Mouse (Mus musculus) forebrain, embryonic 15.5 days (tissue): ENCODE data around the gene Srpk3. TPM values are rescaled to one million over a fixed set of nuclear protein-coding genes. Genes with fewer than 3 reads are reported as not detected.

Source experiments
- ATAC-seq: fragments of 200-750 bp; cut with Nextera tagmentation; replicated peaks from 2 replicates; pipeline ENCODE4 v1.8.0; 2017; ENCODE audit warnings: mild to moderate bottlenecking, moderate TSS enrichment, moderate library complexity
- H3K27ac ChIP-seq: fragments of 300-500 bp; sonication (generic); replicated peaks from 2 replicates; pipeline ENCODE4 v1.5.1; 2015; ENCODE audit warnings: mild to moderate bottlenecking, inconsistent platforms
- H3K27me3 ChIP-seq: fragments of 300-500 bp; sonication (generic); 2 replicates; pipeline ENCODE4 v1.6.1; 2015; ENCODE audit warnings: inconsistent platforms
- H3K36me3 ChIP-seq: fragments of 300-500 bp; sonication (generic); 2 replicates; pipeline ENCODE4 v1.6.1; 2015; ENCODE audit warnings: mild to moderate bottlenecking, inconsistent platforms
- H3K4me1 ChIP-seq: fragments of 300-500 bp; sonication (generic); 2 replicates; pipeline ENCODE4 v1.6.1; 2015; ENCODE audit warnings: inconsistent platforms
- H3K4me2 ChIP-seq: fragments of 300-500 bp; sonication (generic); replicated peaks from 2 replicates; pipeline ENCODE4 v1.6.1; 2015; ENCODE audit warnings: mild to moderate bottlenecking, inconsistent platforms
- H3K4me3 ChIP-seq: fragments of 300-500 bp; sonication (generic); 2 replicates; pipeline ENCODE4 v1.5.1; 2015; ENCODE audit warnings: mild to moderate bottlenecking, inconsistent platforms
- H3K9ac ChIP-seq: fragments of 300-500 bp; sonication (generic); replicated peaks from 2 replicates; pipeline ENCODE4 v1.6.1; 2015; ENCODE audit warnings: mild to moderate bottlenecking, inconsistent platforms
- H3K9me3 ChIP-seq: fragments of 300-500 bp; sonication (generic); 2 replicates; pipeline ENCODE4 v1.6.1; 2016; ENCODE audit warnings: inconsistent platforms
- WGBS: fragments of 180-500 bp; shearing (Covaris S2); methylation state at CpG from one replicate; pipeline ENCODE4 v1.1.7; 2015; ENCODE audit warnings: mixed read lengths; 5-methylcytosine and 5-hydroxymethylcytosine counted together
- polyA plus RNA-seq: library from polyadenylated mRNA; unstranded; fragments of >200 nt; fragmentation: Nextera tagmentation; extraction: Ambion mirVana; gene quantifications from 2 replicates; pipeline ENCODE4 v1.2.1, GENCODE M21; 2015

The Srpk3 gene
- polyA plus RNA-seq, 1 experiment from 2014 or later: 1.8 TPM

- no peak; the same call in 1 of the 2 replicates for ATAC-seq
- no peak overlapping the region for H3K9ac ChIP-seq
- WGBS: 74% methylated on average over 10 of the region's 10 CpGs
Observed at GRCm38 (mm10) chrX:73774802-73775483, 738 bp downstream of the Srpk3 start.

GRCm38 (mm10) chrX:73782227-73782626, 8.0 kb downstream of the Srpk3 start:
- Histone ChIP-seq H3K4me3 (no peak overlapping the region), H3K27ac (no peak overlapping the region), H3K4me1 (peaks cover 16% of the 10 kb centered on the region), H3K9ac (no peak overlapping the region), H3K36me3 (peaks cover 26% of the 10 kb centered on the region), H3K9me3 (no peaks in the 10 kb centered on the region), H3K27me3 (no peaks in the 10 kb centered on the region), H3K4me2 (no peak overlapping the region)
- no peak for ATAC-seq
- 92% methylated on average over 3 of the region's 3 CpGs for WGBS

More at GRCm38 (mm10) chrX:73774802-73775483, 738 bp downstream of the Srpk3 start:
- Histone ChIP-seq H3K27me3 (no peaks in the 10 kb centered on the region), H3K4me2 (no peak overlapping the region), H3K27ac (no peak overlapping the region), H3K36me3 (peaks cover 17% of the 10 kb centered on the region), H3K9me3 (no peaks in the 10 kb centered on the region), H3K4me1 (no peaks in the 10 kb centered on the region), H3K4me3 (no peak overlapping the region)

GRCm38 (mm10) chrX:73785666-73786065, 11.5 kb downstream of the Srpk3 start:
- Histone ChIP-seq H3K4me2 (peak overlapping the region; percentile 50), H3K36me3 (peaks cover 7% of the 10 kb centered on the region; the same call in 1 of the 2 replicates), H3K9ac (peak overlapping the region; percentile 63), H3K4me1 (peaks cover 31% of the 10 kb centered on the region), H3K4me3 (peak overlapping the region; percentile 65), H3K27ac (peak overlapping the region; percentile 91), H3K27me3 (no peaks in the 10 kb centered on the region), H3K9me3 (no peaks in the 10 kb centered on the region)
- ATAC-seq: no peak

- Histone ChIP-seq H3K9me3 (no peaks in the 10 kb centered on the region), H3K4me2 (peak within 1 kb of the TSS; percentile 50), H3K27ac (peak within 1 kb of the TSS; percentile 91), H3K4me3 (peak within 1 kb of the TSS; percentile 65), H3K27me3 (no peaks in the 10 kb centered on the region), H3K9ac (peak within 1 kb of the TSS; percentile 67), H3K36me3 (peaks cover 7% of the 10 kb centered on the region; the same call in 1 of the 2 replicates), H3K4me1 (peaks cover 31% of the 10 kb centered on the region)
- ATAC-seq: peak; percentile 97
- 21% methylated on average over 52 of the region's 52 CpGs for WGBS
Observed at GRCm38 (mm10) chrX:73786364-73787224, 12.4 kb downstream of the Srpk3 start, which contains the start of the genes Idh3g and Ssr4. Idh3g (minus strand) TSS chrX:73786897. Ssr4 (plus strand) TSS chrX:73787028.

GRCm38 (mm10) chrX:73787225-73787558, 13.0 kb downstream of the Srpk3 start:
- H3K4me2 ChIP-seq: peak overlapping the region; percentile 50
- no peaks in the 10 kb centered on the region for H3K27me3 ChIP-seq
- H3K4me3 ChIP-seq: peak overlapping the region; percentile 65
- peak overlapping the region; percentile 67 for H3K9ac ChIP-seq
- peak overlapping the region; percentile 91 for H3K27ac ChIP-seq
- peaks cover 7% of the 10 kb centered on the region; the same call in 1 of the 2 replicates for H3K36me3 ChIP-seq
- ATAC-seq: no peak; the same call in 1 of the 2 replicates
- WGBS: 33% methylated on average over 22 of the region's 22 CpGs
- H3K4me1 ChIP-seq: peaks cover 31% of the 10 kb centered on the region
- no peaks in the 10 kb centered on the region for H3K9me3 ChIP-seq

- Histone ChIP-seq H3K4me2 (0 out of 2 replicates have a peak overlapping the region, but pooled peaks have one; percentile 50), H3K36me3 (peaks cover 7% of the 10 kb centered on the region; the same call in 1 of the 2 replicates), H3K9ac (no peak overlapping the region), H3K27ac (no peak overlapping the region), H3K9me3 (no peaks in the 10 kb centered on the region), H3K4me1 (peaks cover 31% of the 10 kb centered on the region), H3K27me3 (no peaks in the 10 kb centered on the region), H3K4me3 (no peak overlapping the region)
- no peak for ATAC-seq
- WGBS: 81% methylated on average over 1 of the region's 1 CpGs
Observed at GRCm38 (mm10) chrX:73788501-73788900, 14.3 kb downstream of the Srpk3 start.

- no peaks in the 10 kb centered on the region for H3K9me3 ChIP-seq
- ATAC-seq: no peak
- H3K27me3 ChIP-seq: no peaks in the 10 kb centered on the region
- H3K27ac ChIP-seq: no peak overlapping the region
- H3K4me2 ChIP-seq: no peak overlapping the region
- H3K4me1 ChIP-seq: peaks cover 10% of the 10 kb centered on the region
- peaks cover 12% of the 10 kb centered on the region; the same call in 1 of the 2 replicates for H3K36me3 ChIP-seq
- no peak overlapping the region for H3K4me3 ChIP-seq
- no peak overlapping the region for H3K9ac ChIP-seq
Observed at GRCm38 (mm10) chrX:73793039-73793438, 18.8 kb downstream of the Srpk3 start.

GRCm38 (mm10) chrX:73793505-73793904, 19.3 kb downstream of the Srpk3 start:
- no peak overlapping the region for H3K4me2 ChIP-seq
- no peak overlapping the region for H3K4me3 ChIP-seq
- no peak overlapping the region for H3K27ac ChIP-seq
- peaks cover 6% of the 10 kb centered on the region for H3K4me1 ChIP-seq
- no CpG with 5 or more reads among the region's 1 CpGs for WGBS
- H3K9me3 ChIP-seq: no peaks in the 10 kb centered on the region
- no peak overlapping the region for H3K9ac ChIP-seq
- H3K36me3 ChIP-seq: peaks cover 12% of the 10 kb centered on the region; the same call in 1 of the 2 replicates
- 0 out of 2 replicates have a peak, but pooled peaks have one; percentile 21 for ATAC-seq
- H3K27me3 ChIP-seq: no peaks in the 10 kb centered on the region

GRCm38 (mm10) chrX:73797511-73797910, 23.3 kb downstream of the Srpk3 start:
- ATAC-seq: no peak
- Histone ChIP-seq H3K36me3 (peaks cover 5% of the 10 kb centered on the region; the same call in 1 of the 2 replicates), H3K27ac (no peak overlapping the region), H3K9me3 (no peaks in the 10 kb centered on the region), H3K27me3 (no peaks in the 10 kb centered on the region), H3K9ac (no peak overlapping the region), H3K4me2 (no peak overlapping the region), H3K4me1 (no peaks in the 10 kb centered on the region), H3K4me3 (no peak overlapping the region)
- WGBS: 96% methylated on average over 2 of the region's 2 CpGs

GRCm38 (mm10) chrX:73798502-73798901, 24.3 kb downstream of the Srpk3 start:
- WGBS: 31% methylated on average over 9 of the region's 9 CpGs
- H3K27ac ChIP-seq: no peak overlapping the region
- H3K9ac ChIP-seq: no peak overlapping the region
- peaks cover 5% of the 10 kb centered on the region; the same call in 1 of the 2 replicates for H3K36me3 ChIP-seq
- H3K4me3 ChIP-seq: no peak overlapping the region
- H3K4me2 ChIP-seq: no peak overlapping the region
- H3K9me3 ChIP-seq: no peaks in the 10 kb centered on the region
- no peaks in the 10 kb centered on the region for H3K27me3 ChIP-seq
- peak; percentile 67 for ATAC-seq
- H3K4me1 ChIP-seq: no peaks in the 10 kb centered on the region

- no peak overlapping the region for H3K9ac ChIP-seq
- H3K4me1 ChIP-seq: no peaks in the 10 kb centered on the region
- no peaks in the 10 kb centered on the region for H3K36me3 ChIP-seq
- H3K4me3 ChIP-seq: no peak overlapping the region
- no peaks in the 10 kb centered on the region for H3K27me3 ChIP-seq
- no peak overlapping the region for H3K4me2 ChIP-seq
- no peak overlapping the region; the same call in 1 of the 2 replicates for H3K27ac ChIP-seq
- no peak for ATAC-seq
- 85% methylated on average over 1 of the region's 1 CpGs for WGBS
- no peaks in the 10 kb centered on the region for H3K9me3 ChIP-seq
Observed at GRCm38 (mm10) chrX:73805814-73806213, 31.6 kb downstream of the Srpk3 start.

GRCm38 (mm10) chrX:73815072-73815471, 40.9 kb downstream of the Srpk3 start:
- peaks cover 5% of the 10 kb centered on the region; the same call in 1 of the 2 replicates for H3K4me1 ChIP-seq
- peak; percentile 90 for ATAC-seq
- H3K27me3 ChIP-seq: no peaks in the 10 kb centered on the region
- peak overlapping the region; percentile 56 for H3K9ac ChIP-seq
- H3K36me3 ChIP-seq: no peaks in the 10 kb centered on the region
- no peaks in the 10 kb centered on the region for H3K9me3 ChIP-seq
- peak overlapping the region; percentile 66 for H3K27ac ChIP-seq
- H3K4me2 ChIP-seq: peak overlapping the region; percentile 50
- 17% methylated on average over 14 of the region's 14 CpGs for WGBS
- H3K4me3 ChIP-seq: peak overlapping the region; percentile 39
